Comparison of ENCODE assay signal across 16 mouse cellular contexts in genomic region chr13:69445611-69446010, GRCm38 (mm10).
"Had no signal": no experiment of that assay in that cellular context is flagged by ENCODE, and none has a peak within 500 bp of the region (broad histone marks: within the 10 kb centered on the region; RNA-seq: fewer than 3 reads in every experiment).

No protein-coding gene starts in this region.

- H3K4me3 ChIP-seq: neural tube, embryonic 12.5 days; neural tube, embryonic 13.5 days; neural tube, embryonic 15.5 days; stomach, embryonic 15.5 days had no signal

- H3K4me1 ChIP-seq: neural tube, embryonic 15.5 days; stomach, embryonic 15.5 days had no signal

- H3K27ac ChIP-seq: neural tube, embryonic 12.5 days; neural tube, embryonic 13.5 days; neural tube, embryonic 15.5 days; stomach, embryonic 15.5 days; stomach, postnatal 0 days had no signal

- H3K9me3 ChIP-seq: neural tube, embryonic 12.5 days; neural tube, embryonic 13.5 days; neural tube, embryonic 15.5 days; stomach, embryonic 15.5 days had no signal

- H3K27me3 ChIP-seq: neural tube, embryonic 12.5 days; neural tube, embryonic 13.5 days; neural tube, embryonic 15.5 days; stomach, embryonic 15.5 days had no signal

- H3K9ac ChIP-seq: neural tube, embryonic 12.5 days; neural tube, embryonic 13.5 days; neural tube, embryonic 15.5 days; stomach, embryonic 15.5 days had no signal

- DNase-seq: right cerebral cortex, adult 18-20 months; right cerebral cortex, postnatal 14 days; right cerebral cortex, postnatal 25 days; right cerebral cortex, postnatal 4 days; spleen, adult 18-20 months; thymus, adult 18-20 months; thymus, adult 2 months; thymus, postnatal 14 days; thymus, postnatal 25 days; thymus, postnatal 36 days; thymus, postnatal 4 days had no signal

- H3K4me2 ChIP-seq: neural tube, embryonic 12.5 days; neural tube, embryonic 13.5 days; neural tube, embryonic 15.5 days; stomach, embryonic 15.5 days had no signal

- H3K36me3 ChIP-seq: neural tube, embryonic 12.5 days; neural tube, embryonic 13.5 days; neural tube, embryonic 15.5 days; stomach, embryonic 15.5 days had no signal
